Mouse (Mus musculus) cerebellum, adult 2 months (tissue): ENCODE results near the gene Palm.

Source experiments
- CTCF ChIP-seq: fragments of 200-500 bp; IDR thresholded peaks from 2 replicates; pipeline ENCODE4 v1.5.1; 2011; ENCODE audit warnings: low read depth, mild to moderate bottlenecking, control low read depth, low read length, moderate library complexity, borderline replicate concordance; ENCODE audit not compliant: insufficient read depth
- POLR2A ChIP-seq: fragments of 200-500 bp; IDR thresholded peaks from 2 replicates; pipeline ENCODE4 v1.6.1; 2011; ENCODE audit warnings: low read length, control low read depth, borderline replicate concordance; ENCODE audit not compliant: insufficient read depth

- no peak for TF ChIP-seq CTCF
- TF ChIP-seq POLR2A: no peak
Measured at GRCm38 (mm10) chr10:79865189-79865601, 71.8 kb downstream of the Palm start.
